Mouse (Mus musculus) E14TG2a.4 (cell line): ENCODE measurements around the gene Gm3727.
"Not testable (repeated sequence)": the region's sequence is repeated elsewhere in the genome, so short reads cannot be mapped to it uniquely, and the experiment has no call there.

Experiments used
- H3K27me3 ChIP-seq: 2 replicates; pipeline ENCODE4 v1.6.1; 2014; ENCODE audit warnings: low read length, control low read depth; ENCODE audit not compliant: insufficient read depth
- H3K36me3 ChIP-seq: 2 replicates; pipeline ENCODE4 v1.6.1; 2014; ENCODE audit warnings: low read length, control low read depth; ENCODE audit not compliant: insufficient read depth
- H3K4me1 ChIP-seq: replicated peaks from 2 replicates; pipeline ENCODE4 v1.6.1; 2014; ENCODE audit warnings: low read depth, low read length, control low read depth
- H3K4me3 ChIP-seq: replicated peaks from 2 replicates; pipeline ENCODE4 v1.5.1; 2014; ENCODE audit warnings: mild to moderate bottlenecking, low read length
- H3K9me3 ChIP-seq: 2 replicates; pipeline ENCODE4 v1.6.1; 2014; ENCODE audit warnings: low read length, control low read depth

Gene Gm3727

GRCm38 (mm10) chr14:7264614-7265013 lies at the start of gene Gm3727:
Gene Gm3727, minus strand, starts transcription at chr14:7264714.
- H3K9me3 ChIP-seq, H3K4me1 ChIP-seq, H3K27me3 ChIP-seq, H3K4me3 ChIP-seq, H3K36me3 ChIP-seq: not testable (repeated sequence)

GRCm38 (mm10) chr14:7243498-7243897 lies 21.0 kb downstream of the Gm3727 start:
- not testable (repeated sequence) for H3K4me3 ChIP-seq, H3K4me1 ChIP-seq, H3K36me3 ChIP-seq

More at GRCm38 (mm10) chr14:7243498-7243897, 21.0 kb downstream of the Gm3727 start:
- H3K9me3 ChIP-seq, H3K27me3 ChIP-seq: not testable (repeated sequence)
